Mouse (Mus musculus) midbrain, embryonic 15.5 days (tissue): ENCODE measurements at regions not wholly inside any gene's neighbourhood (a gene's known extent, or its start where the extent isn't known, plus 50 kb on each side); places are given as distances from the start of the nearest gene placed in this dataset.
A peak's percentile ranks its signal among the peaks of the same experiment; 100 is the strongest.
"Not testable (repeated sequence)": the region's sequence is repeated elsewhere in the genome, so short reads cannot be mapped to it uniquely, and the experiment has no call there.

Experiments
- ATAC-seq: fragments of 200-750 bp; cut with Nextera tagmentation; replicated peaks from 2 replicates; pipeline ENCODE4 v1.8.0; 2017; ENCODE audit warnings: moderate TSS enrichment
- H3K27ac ChIP-seq: fragments of 300-500 bp; sonication (generic); 2 replicates; pipeline ENCODE4 v1.5.1; 2015; ENCODE audit warnings: mild to moderate bottlenecking, inconsistent platforms
- H3K27me3 ChIP-seq: fragments of 300-500 bp; sonication (generic); replicated peaks from 2 replicates; pipeline ENCODE4 v1.6.1; 2015; ENCODE audit warnings: inconsistent platforms
- H3K36me3 ChIP-seq: fragments of 300-500 bp; sonication (generic); replicated peaks from 2 replicates; pipeline ENCODE4 v1.6.1; 2015; ENCODE audit warnings: inconsistent platforms
- H3K4me1 ChIP-seq: fragments of 300-500 bp; sonication (generic); 2 replicates; pipeline ENCODE4 v1.6.1; 2015; ENCODE audit warnings: inconsistent platforms
- H3K4me2 ChIP-seq: fragments of 300-500 bp; sonication (generic); 2 replicates; pipeline ENCODE4 v1.6.1; 2015; ENCODE audit warnings: inconsistent platforms, mild to moderate bottlenecking, moderate library complexity
- H3K4me3 ChIP-seq: fragments of 300-500 bp; sonication (generic); 2 replicates; pipeline ENCODE4 v1.5.1; 2015; ENCODE audit warnings: mild to moderate bottlenecking, inconsistent platforms
- H3K9ac ChIP-seq: fragments of 300-500 bp; sonication (generic); 2 replicates; pipeline ENCODE4 v1.6.1; 2015; ENCODE audit warnings: mild to moderate bottlenecking, inconsistent platforms
- H3K9me3 ChIP-seq: fragments of 300-500 bp; sonication (generic); 2 replicates; pipeline ENCODE4 v1.6.1; 2016; ENCODE audit warnings: inconsistent platforms
- WGBS: fragments of 180-500 bp; shearing (Covaris S2); methylation state at CpG from one replicate; pipeline ENCODE4 v1.1.7; 2015; ENCODE audit warnings: mixed read lengths; 5-methylcytosine and 5-hydroxymethylcytosine counted together

DNA sequence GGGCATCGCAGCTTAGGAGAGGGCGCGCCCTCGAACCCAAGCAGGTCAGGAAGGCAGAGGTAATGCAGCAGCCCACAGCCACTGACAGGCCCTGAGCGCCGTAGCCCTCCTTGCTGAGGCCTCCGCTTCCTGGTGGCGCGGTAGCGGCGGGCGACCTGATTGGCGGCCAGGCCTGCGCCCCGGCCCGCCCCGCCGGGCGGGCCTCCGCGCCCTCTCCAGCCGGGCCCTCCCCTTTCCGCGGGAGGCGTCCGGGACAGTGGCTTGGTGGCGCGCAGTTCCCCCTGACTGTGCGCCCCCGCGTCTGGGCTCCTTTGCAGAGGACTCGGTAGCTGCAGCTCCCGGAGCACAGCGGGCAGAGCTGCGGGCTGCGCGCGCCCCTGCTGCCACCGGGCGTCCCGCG, 242.1 kb downstream of the Gm21863 start:
- not testable (repeated sequence) for ATAC-seq, H3K27me3 ChIP-seq, H3K4me1 ChIP-seq, H3K9ac ChIP-seq, H3K27ac ChIP-seq, H3K36me3 ChIP-seq, H3K9me3 ChIP-seq
- 4% methylated on average over 35 of the region's 42 CpGs for WGBS
- peak overlapping the region; percentile 37 for H3K4me3 ChIP-seq
- H3K4me2 ChIP-seq: peak overlapping the region; percentile 38

DNA sequence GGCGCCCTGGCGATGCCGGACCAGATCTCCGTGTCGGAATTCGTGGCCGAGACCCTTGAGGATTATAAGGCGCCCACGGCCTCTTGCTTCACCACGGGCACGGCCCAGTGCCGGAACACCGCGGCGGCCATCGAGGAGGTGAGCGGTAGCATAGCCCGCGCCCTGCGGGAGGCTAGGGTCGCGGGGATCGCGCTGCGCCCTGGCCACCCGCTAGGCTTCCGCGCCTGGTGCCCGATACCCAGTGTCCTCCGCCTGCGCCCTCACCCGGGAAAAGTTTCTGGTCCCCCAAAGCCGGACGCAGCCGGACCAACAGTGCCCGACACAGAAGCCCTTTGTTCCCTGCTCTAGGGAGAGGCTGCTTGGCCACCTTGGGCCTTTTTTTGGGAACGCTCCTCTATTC, 242.6 kb downstream of the Gm21863 start:
- H3K4me3 ChIP-seq: peak overlapping the region; percentile 37

GRCm38 (mm10) chr12:20223921-20224320, 269.6 kb downstream of the Gm21863 start:
- not testable (repeated sequence) for H3K27ac ChIP-seq, H3K4me3 ChIP-seq

More for the DNA sequence above, 242.6 kb downstream of the Gm21863 start:
- under 1% methylated on average over 35 of the region's 37 CpGs for WGBS
- peak overlapping the region; percentile 36 for H3K4me2 ChIP-seq
- H3K9me3 ChIP-seq, H3K4me1 ChIP-seq, H3K9ac ChIP-seq, H3K36me3 ChIP-seq, ATAC-seq, H3K27ac ChIP-seq, H3K27me3 ChIP-seq: not testable (repeated sequence)

DNA sequence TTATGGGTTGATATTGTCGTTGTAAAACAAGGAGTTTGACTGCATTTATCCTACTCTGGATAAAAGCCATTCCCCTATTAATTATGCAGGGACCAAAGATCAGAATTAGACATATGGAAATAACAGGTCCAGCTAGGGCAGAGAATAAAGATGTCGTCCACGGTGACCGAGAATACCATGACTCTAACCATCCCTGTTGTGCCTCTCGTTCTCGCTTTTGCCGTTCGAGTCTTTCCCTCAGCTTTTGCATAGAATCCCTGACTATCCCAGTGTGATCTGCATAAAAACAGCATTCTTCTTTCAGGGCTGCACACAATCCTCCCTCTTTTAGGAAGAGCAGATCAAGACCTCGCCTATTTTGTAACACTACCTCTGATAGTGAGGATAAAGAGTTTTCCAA, 272.5 kb downstream of the Gm21863 start:
- WGBS: 76% methylated on average over 9 of the region's 9 CpGs
- H3K9me3 ChIP-seq: peaks cover 52% of the 10 kb centered on the region
- H3K4me3 ChIP-seq, H3K4me2 ChIP-seq, H3K9ac ChIP-seq, H3K27me3 ChIP-seq, H3K27ac ChIP-seq, H3K4me1 ChIP-seq, ATAC-seq, H3K36me3 ChIP-seq: not testable (repeated sequence)

More at GRCm38 (mm10) chr12:20223921-20224320, 269.6 kb downstream of the Gm21863 start:
- H3K36me3 ChIP-seq, H3K4me1 ChIP-seq, H3K4me2 ChIP-seq, H3K9ac ChIP-seq, H3K27me3 ChIP-seq, ATAC-seq: not testable (repeated sequence)
- peaks cover 24% of the 10 kb centered on the region for H3K9me3 ChIP-seq
- WGBS: 50% methylated on average over 1 of the region's 1 CpGs

GRCm38 (mm10) chr12:20227427-20228160, 273.3 kb downstream of the Gm21863 start:
- 71% methylated on average over 21 of the region's 21 CpGs for WGBS
- ATAC-seq, H3K4me2 ChIP-seq, H3K27ac ChIP-seq, H3K4me3 ChIP-seq, H3K4me1 ChIP-seq, H3K9ac ChIP-seq, H3K36me3 ChIP-seq, H3K27me3 ChIP-seq: not testable (repeated sequence)
- peaks cover 60% of the 10 kb centered on the region for H3K9me3 ChIP-seq

GRCm38 (mm10) chr12:20228321-20228999, 274.2 kb downstream of the Gm21863 start:
- H3K27ac ChIP-seq, H3K4me2 ChIP-seq, H3K36me3 ChIP-seq, H3K9ac ChIP-seq, H3K27me3 ChIP-seq, ATAC-seq, H3K4me3 ChIP-seq, H3K4me1 ChIP-seq: not testable (repeated sequence)
- WGBS: 69% methylated on average over 21 of the region's 21 CpGs
- peaks cover 69% of the 10 kb centered on the region for H3K9me3 ChIP-seq

DNA sequence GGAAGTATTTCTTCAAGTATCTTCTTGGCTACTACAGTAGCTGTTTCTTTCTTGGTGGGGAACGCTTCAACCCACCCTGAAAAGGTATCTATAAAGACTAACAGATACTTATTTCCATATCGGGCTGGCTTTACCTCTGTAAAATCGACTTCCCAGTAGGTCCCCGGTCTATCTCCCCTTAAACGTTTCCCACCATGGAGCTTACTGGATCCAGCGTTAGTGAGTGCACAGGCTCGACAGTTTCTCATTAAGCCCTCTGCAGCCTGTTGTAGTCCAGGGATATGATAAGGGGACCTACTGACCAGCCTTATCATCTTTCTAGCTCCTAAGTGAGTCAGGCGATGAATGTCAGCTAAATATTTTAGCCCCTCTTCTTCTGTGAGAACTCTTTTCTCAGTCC, 275.1 kb downstream of the Gm21863 start:
- H3K9me3 ChIP-seq: peaks cover 76% of the 10 kb centered on the region
- H3K27me3 ChIP-seq, H3K4me2 ChIP-seq, ATAC-seq, H3K4me1 ChIP-seq, H3K36me3 ChIP-seq, H3K27ac ChIP-seq, H3K9ac ChIP-seq, H3K4me3 ChIP-seq: not testable (repeated sequence)
- 77% methylated on average over 8 of the region's 8 CpGs for WGBS

DNA sequence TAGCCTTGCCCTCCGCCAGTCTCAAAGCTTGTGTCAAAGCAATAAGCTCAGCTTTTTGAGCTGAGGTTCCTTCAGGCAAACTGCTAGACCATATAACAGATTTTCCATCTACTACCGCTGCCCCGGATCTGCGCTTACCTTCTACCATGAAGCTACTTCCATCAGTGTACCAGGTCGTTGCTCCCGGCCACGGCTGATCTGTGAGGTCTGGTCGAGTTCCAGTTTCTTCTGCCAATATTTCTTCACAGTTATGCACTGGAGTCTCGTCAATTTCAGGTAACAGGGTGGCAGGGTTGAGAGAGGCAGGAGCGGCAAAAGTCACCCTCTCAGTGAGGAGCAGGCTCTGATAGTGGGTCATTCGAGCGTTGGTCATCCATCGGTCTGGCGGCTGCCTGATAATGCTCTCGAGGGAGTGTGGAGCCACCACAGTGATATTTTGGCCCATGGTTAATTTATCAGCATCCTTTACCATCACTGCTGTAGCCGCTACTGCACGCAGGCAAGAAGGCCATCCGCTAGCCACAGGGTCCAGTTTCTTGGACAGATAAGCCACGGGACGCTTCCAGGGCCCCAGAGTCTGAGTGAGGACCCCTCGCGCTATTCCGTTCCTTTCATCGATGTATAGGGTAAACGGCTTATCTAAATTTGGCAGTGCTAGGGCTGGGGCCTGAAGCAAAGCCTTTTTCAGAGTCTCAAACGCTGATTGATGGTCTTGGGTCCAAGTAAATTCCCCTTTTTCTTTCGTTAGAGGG, 276.0 kb downstream of the Gm21863 start:
- no peak overlapping the region for H3K9ac ChIP-seq
- no peaks in the 10 kb centered on the region for H3K27me3 ChIP-seq
- no peaks in the 10 kb centered on the region for H3K36me3 ChIP-seq
- no peak overlapping the region for H3K27ac ChIP-seq
- H3K4me3 ChIP-seq: no peak overlapping the region
- H3K4me1 ChIP-seq: no peaks in the 10 kb centered on the region
- 63% methylated on average over 27 of the region's 27 CpGs for WGBS
- H3K4me2 ChIP-seq: no peak overlapping the region
- no peak for ATAC-seq
- H3K9me3 ChIP-seq: peaks cover 76% of the 10 kb centered on the region

DNA sequence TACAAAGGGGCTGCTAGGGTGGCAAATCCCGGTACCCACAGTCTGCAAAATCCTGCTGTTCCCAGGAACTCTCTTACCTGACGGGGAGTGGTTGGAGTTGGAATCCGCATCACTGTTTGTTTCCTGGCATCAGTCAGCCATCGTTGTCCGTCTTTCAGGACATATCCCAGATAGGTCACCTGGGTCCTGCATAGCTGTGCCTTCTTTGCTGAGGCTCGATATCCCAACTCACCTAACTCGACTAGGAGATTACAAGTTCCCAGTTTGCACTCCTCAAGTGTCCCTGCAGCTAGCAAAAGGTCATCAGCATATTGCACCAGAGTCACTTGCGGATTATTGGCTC, 276.6 kb downstream of the Gm21863 start:
- no peaks in the 10 kb centered on the region for H3K27me3 ChIP-seq
- peaks cover 76% of the 10 kb centered on the region for H3K9me3 ChIP-seq
- H3K4me2 ChIP-seq: no peak overlapping the region
- no peaks in the 10 kb centered on the region for H3K4me1 ChIP-seq
- H3K36me3 ChIP-seq: no peaks in the 10 kb centered on the region
- H3K27ac ChIP-seq: no peak overlapping the region
- WGBS: 66% methylated on average over 8 of the region's 8 CpGs
- ATAC-seq: no peak
- H3K9ac ChIP-seq: no peak overlapping the region
- no peak overlapping the region for H3K4me3 ChIP-seq

DNA sequence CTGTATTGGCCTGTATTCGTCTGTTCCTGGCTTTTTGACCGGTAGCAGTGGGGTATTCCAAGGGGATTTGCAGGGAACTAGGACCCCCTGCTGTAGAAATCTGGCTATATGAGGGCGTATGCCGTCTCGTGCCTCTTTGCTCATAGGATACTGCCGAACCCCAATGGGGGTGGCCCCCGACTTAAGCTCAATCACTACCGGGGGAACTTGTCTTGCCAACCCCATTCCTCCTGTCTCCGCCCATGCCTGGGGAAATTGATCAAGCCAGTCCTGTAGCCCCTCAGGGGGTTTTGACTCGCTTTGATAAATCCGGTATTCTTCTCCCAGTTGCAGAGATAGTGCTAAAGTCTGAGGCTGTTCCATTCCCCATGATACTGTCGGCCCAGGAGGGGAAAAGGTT, 277.2 kb downstream of the Gm21863 start:
- Histone ChIP-seq H3K4me2 (no peak overlapping the region), H3K9ac (no peak overlapping the region), H3K27ac (no peak overlapping the region), H3K4me3 (no peak overlapping the region), H3K36me3 (no peaks in the 10 kb centered on the region), H3K27me3 (no peaks in the 10 kb centered on the region), H3K4me1 (no peaks in the 10 kb centered on the region), H3K9me3 (peaks cover 76% of the 10 kb centered on the region)
- WGBS: 67% methylated on average over 12 of the region's 12 CpGs
- no peak for ATAC-seq

- no peak overlapping the region for H3K27ac ChIP-seq
- H3K9me3 ChIP-seq: peaks cover 71% of the 10 kb centered on the region
- H3K4me2 ChIP-seq: no peak overlapping the region
- H3K36me3 ChIP-seq: no peaks in the 10 kb centered on the region
- WGBS: 65% methylated on average over 14 of the region's 14 CpGs
- no peaks in the 10 kb centered on the region for H3K27me3 ChIP-seq
- H3K4me1 ChIP-seq: no peaks in the 10 kb centered on the region
- ATAC-seq: 0 out of 2 replicates have a peak, but pooled peaks have one; percentile 25
- no peak overlapping the region for H3K4me3 ChIP-seq
- H3K9ac ChIP-seq: no peak overlapping the region
Measured at GRCm38 (mm10) chr12:20231986-20232541, 277.8 kb downstream of the Gm21863 start.

DNA sequence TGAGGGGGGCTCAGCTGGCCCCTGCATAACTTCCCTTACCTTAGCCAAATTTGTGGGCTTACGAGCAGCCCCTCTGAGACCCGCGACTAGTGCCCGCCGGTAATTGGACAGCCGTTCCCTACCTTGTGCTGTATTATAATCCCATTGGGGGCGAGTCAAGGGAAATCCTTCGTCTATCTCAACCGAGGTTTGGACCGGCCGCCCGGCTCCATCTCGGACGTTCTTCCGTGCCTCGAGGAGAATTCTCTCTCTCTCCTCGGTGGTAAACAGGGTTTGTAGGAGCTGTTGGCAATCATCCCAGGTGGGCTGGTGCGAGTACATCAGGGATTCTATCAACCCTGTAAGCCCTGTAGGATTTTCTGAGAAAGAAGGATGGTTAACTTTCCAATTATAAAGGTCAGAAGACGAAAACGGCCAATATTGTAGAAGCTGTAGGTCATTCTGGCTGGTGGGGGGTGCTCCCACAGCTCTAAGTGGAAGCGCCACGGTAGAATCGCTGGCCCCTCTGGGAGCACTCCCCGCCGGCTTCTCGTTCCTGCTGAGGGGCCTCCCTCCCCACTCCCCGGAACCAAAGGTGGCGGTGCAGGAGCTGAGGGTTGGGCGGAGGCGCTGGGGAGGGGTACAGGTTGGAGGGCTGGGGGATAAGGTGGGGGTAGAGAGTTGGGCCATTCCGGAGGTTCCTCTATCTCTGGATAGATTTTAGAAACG, 278.6 kb downstream of the Gm21863 start:
- Histone ChIP-seq H3K27me3 (no peaks in the 10 kb centered on the region), H3K4me3 (no peak overlapping the region), H3K9ac (no peak overlapping the region), H3K4me2 (no peak overlapping the region), H3K4me1 (no peaks in the 10 kb centered on the region), H3K27ac (no peak overlapping the region), H3K36me3 (no peaks in the 10 kb centered on the region), H3K9me3 (peaks cover 63% of the 10 kb centered on the region)
- ATAC-seq: peak; percentile 66
- 68% methylated on average over 32 of the region's 32 CpGs for WGBS
